Mouse (Mus musculus) lung, adult 2 months (tissue): Measurements from ENCODE around the gene Fshr.

Experiments
- CTCF ChIP-seq: fragments of 200-500 bp; IDR thresholded peaks from 2 replicates; pipeline ENCODE4 v1.5.1; 2011; ENCODE audit warnings: mild to moderate bottlenecking, low read length, control low read depth; ENCODE audit not compliant: insufficient read depth
- POLR2A ChIP-seq: fragments of 200-500 bp; IDR thresholded peaks from 2 replicates; pipeline ENCODE4 v1.6.1; 2011; ENCODE audit warnings: low read depth, mild to moderate bottlenecking, control low read depth, low read length, borderline replicate concordance; ENCODE audit errors: extremely low read depth

DNA sequence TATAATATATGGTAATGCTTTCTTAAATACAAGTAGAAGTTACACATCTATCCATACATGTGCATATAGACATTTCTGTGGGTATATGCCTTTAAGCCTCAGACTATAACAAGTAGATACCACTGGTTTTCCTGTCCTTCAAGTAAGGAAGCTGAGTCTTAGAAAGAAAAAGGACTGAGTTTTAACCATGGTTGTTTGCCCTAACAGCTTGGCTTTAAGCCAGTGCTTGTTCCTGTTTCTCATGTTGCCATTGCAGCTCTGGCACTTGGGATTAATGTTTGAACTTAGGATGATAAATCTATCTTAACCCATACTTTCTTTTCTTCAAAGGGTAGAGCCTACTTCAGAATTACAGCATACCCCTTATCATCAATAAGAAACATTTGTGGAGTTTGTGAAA lies 200.6 kb downstream of the Fshr start:
- TF ChIP-seq CTCF (no peak), POLR2A (no peak)
